Mouse (Mus musculus): ENCODE measurements around the gene Gm13199. TPM values are rescaled to one million over a fixed set of nuclear protein-coding genes. Genes with fewer than 3 reads are reported as not detected.

Gm13199 gene
- polyA plus RNA-seq (2015; fragmentation: Nextera tagmentation; extraction: Ambion mirVana), result 0.83 and 1.8 TPM in 2 replicates

DNA sequence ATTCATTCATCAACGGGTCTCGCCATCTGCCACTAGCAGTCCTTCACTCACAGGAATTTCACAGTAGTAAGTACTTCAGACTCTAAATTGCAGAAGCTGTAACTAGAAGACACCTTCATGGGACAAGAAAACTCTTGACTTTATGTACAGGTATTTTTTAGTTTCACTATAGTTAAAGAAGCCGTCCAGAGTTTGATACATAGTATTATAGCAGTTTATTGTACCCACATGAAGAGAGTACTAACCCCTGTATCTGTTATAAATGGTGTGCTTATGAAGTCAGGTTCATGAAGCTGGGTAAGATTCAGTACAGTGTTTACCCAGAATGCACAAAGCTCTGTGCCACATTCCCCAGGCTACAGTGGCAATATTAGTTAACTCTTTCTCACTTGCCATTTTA, at the start of gene Gm13199:
Gene Gm13199 (minus strand): TSS at position 101 of the 400 bp plus-strand sequence.
- Histone ChIP-seq H3K4me1 (no peaks in the 10 kb centered on the region), H3K4me2 (no peak within 1 kb of the TSS), H3K9ac (replicated peaks) (no peak within 1 kb of the TSS), H3K27me3 (replicated peaks) (no peaks in the 10 kb centered on the region), H3K36me3 (peaks cover 49% of the 10 kb centered on the region), H3K27ac (replicated peaks) (no peak within 1 kb of the TSS), H3K4me3 (replicated peaks) (no peak within 1 kb of the TSS), H3K9me3 (replicated peaks) (no peaks in the 10 kb centered on the region)
- ATAC-seq (ENCODE audit: low FRiP score), result no peak
- over 99% methylated on average over 3 of the region's 3 CpGs for WGBS

- no peak overlapping the region for H3K4me3 ChIP-seq (replicated peaks)
- no peak overlapping the region for H3K4me2 ChIP-seq
- peaks cover 20% of the 10 kb centered on the region for H3K36me3 ChIP-seq
- no peak overlapping the region for H3K9ac ChIP-seq (replicated peaks)
- H3K27me3 ChIP-seq (replicated peaks), result no peaks in the 10 kb centered on the region
- 0 out of 2 replicates have a peak, but pooled peaks cover 2% of the 10 kb centered on the region for H3K4me1 ChIP-seq
- WGBS, result 53% methylated on average over 16 of the region's 16 CpGs
- no peaks in the 10 kb centered on the region for H3K9me3 ChIP-seq (replicated peaks)
- H3K27ac ChIP-seq (replicated peaks), result no peak overlapping the region
- ATAC-seq (ENCODE audit: low FRiP score), result no peak
Observed at GRCm38 (mm10) chr2:5911282-5911965, 48.7 kb upstream of the Gm13199 start.

GRCm38 (mm10) chr2:5906625-5907024, 43.9 kb upstream of the Gm13199 start:
- H3K4me1 ChIP-seq, result 0 out of 2 replicates have a peak, but pooled peaks cover under 1% of the 10 kb centered on the region
- H3K9ac ChIP-seq (replicated peaks), result no peak overlapping the region
- no peaks in the 10 kb centered on the region for H3K27me3 ChIP-seq (replicated peaks)
- no peaks in the 10 kb centered on the region for H3K9me3 ChIP-seq (replicated peaks)
- no peak overlapping the region for H3K27ac ChIP-seq (replicated peaks)
- H3K4me3 ChIP-seq (replicated peaks), result no peak overlapping the region
- no peak overlapping the region for H3K4me2 ChIP-seq
- WGBS, result 63% methylated on average over 3 of the region's 3 CpGs
- H3K36me3 ChIP-seq, result peaks cover 27% of the 10 kb centered on the region
- no peak for ATAC-seq (ENCODE audit: low FRiP score)

DNA sequence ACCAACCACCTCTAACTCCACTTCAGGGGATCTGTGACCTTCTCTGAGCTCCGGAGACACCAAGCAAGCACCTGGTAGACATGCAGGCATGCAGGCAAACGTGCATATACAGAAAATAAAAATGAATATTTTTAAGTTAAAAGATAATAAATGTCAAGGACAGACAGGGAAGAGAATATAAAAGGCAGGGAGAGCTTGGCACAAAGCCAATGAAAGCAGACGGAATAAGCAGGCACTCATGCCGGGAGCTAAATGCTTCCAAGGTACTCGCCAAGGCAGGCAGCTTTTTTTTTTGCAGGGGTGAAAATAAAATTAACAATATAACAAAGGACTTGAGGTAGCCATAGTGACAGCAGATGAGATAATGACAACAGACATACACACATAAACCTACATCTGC, 43.4 kb upstream of the Gm13199 start:
- 31% methylated on average over 5 of the region's 5 CpGs for WGBS
- Histone ChIP-seq H3K4me3 (replicated peaks) (no peak overlapping the region), H3K9ac (replicated peaks) (no peak overlapping the region), H3K9me3 (replicated peaks) (no peaks in the 10 kb centered on the region), H3K4me2 (no peak overlapping the region), H3K36me3 (peaks cover 28% of the 10 kb centered on the region), H3K4me1 (no peaks in the 10 kb centered on the region), H3K27me3 (replicated peaks) (no peaks in the 10 kb centered on the region), H3K27ac (replicated peaks) (no peak overlapping the region)
- ATAC-seq (ENCODE audit: low FRiP score), result no peak

DNA sequence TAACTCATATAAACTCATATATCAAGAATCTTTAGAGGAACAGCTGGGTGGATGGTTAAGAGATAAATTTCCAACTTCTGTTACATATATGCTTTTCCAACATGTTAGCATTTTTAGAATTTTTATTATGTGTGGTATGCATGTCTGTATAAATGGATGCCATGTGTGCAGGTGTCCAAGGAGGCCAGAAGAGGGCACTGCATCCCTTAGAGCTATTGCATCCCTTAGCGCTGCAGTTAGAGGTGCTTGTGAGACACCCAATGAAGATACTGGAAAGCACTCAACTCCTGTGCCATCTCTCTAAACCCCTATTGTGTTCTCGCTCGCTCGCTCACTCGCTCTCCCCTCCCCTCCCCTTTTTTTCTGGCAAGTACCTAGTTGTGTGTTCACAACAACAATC, 37.4 kb upstream of the Gm13199 start:
- no peak overlapping the region for H3K27ac ChIP-seq (replicated peaks)
- H3K4me3 ChIP-seq (replicated peaks), result no peak overlapping the region
- no peak overlapping the region for H3K4me2 ChIP-seq
- 0 out of 2 replicates have a peak, but pooled peaks cover 4% of the 10 kb centered on the region for H3K4me1 ChIP-seq
- H3K9me3 ChIP-seq (replicated peaks), result no peaks in the 10 kb centered on the region
- H3K9ac ChIP-seq (replicated peaks), result no peak overlapping the region
- ATAC-seq (ENCODE audit: low FRiP score), result no peak
- peaks cover 33% of the 10 kb centered on the region for H3K36me3 ChIP-seq
- 74% methylated on average over 5 of the region's 5 CpGs for WGBS
- H3K27me3 ChIP-seq (replicated peaks), result no peaks in the 10 kb centered on the region

GRCm38 (mm10) chr2:5894843-5895570, 32.3 kb upstream of the Gm13199 start, which contains the start of gene Sec61a2:
Gene Sec61a2, minus strand, starts transcription at chr2:5895432.
- Histone ChIP-seq H3K27me3 (replicated peaks) (no peaks in the 10 kb centered on the region), H3K36me3 (peaks cover 15% of the 10 kb centered on the region; the same call in 1 of the 2 replicates), H3K27ac (replicated peaks) (peak within 1 kb of the TSS; percentile 82), H3K4me3 (replicated peaks) (peak within 1 kb of the TSS; percentile 93), H3K9me3 (replicated peaks) (no peaks in the 10 kb centered on the region), H3K4me2 (peak within 1 kb of the TSS; percentile 52), H3K4me1 (peaks cover 16% of the 10 kb centered on the region), H3K9ac (replicated peaks) (peak within 1 kb of the TSS; percentile 91)
- peak; percentile 100 for ATAC-seq (ENCODE audit: low FRiP score)
- WGBS, result under 1% methylated on average over 62 of the region's 62 CpGs

DNA sequence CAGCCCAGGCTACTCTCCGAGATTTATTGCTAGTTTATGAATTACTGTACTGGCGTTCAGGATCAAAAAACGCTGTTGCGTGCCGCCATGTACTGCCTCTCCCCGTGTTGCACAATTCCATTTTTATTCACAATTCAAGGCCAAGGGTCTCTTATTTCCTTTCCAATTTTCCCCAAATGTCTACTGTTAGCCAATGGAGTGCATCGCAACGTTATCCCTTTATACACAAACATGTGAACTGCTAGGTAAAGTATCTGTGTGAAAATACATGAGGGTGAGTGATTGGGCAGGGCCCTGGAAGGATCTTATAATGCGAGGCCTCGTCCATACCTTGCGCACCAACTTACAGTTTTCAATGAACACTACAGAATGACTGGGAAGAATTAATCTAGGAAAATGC, 31.6 kb upstream of the Gm13199 start:
- Histone ChIP-seq H3K4me1 (peaks cover 16% of the 10 kb centered on the region), H3K9ac (replicated peaks) (peak overlapping the region; percentile 91), H3K36me3 (peaks cover 15% of the 10 kb centered on the region; the same call in 1 of the 2 replicates), H3K27me3 (replicated peaks) (no peaks in the 10 kb centered on the region), H3K4me2 (peak overlapping the region; percentile 52), H3K9me3 (replicated peaks) (no peaks in the 10 kb centered on the region), H3K27ac (replicated peaks) (no peak overlapping the region), H3K4me3 (replicated peaks) (peak overlapping the region; percentile 93)
- 28% methylated on average over 11 of the region's 11 CpGs for WGBS
- peak; percentile 37; the same call in 1 of the 2 replicates for ATAC-seq (ENCODE audit: low FRiP score)

DNA sequence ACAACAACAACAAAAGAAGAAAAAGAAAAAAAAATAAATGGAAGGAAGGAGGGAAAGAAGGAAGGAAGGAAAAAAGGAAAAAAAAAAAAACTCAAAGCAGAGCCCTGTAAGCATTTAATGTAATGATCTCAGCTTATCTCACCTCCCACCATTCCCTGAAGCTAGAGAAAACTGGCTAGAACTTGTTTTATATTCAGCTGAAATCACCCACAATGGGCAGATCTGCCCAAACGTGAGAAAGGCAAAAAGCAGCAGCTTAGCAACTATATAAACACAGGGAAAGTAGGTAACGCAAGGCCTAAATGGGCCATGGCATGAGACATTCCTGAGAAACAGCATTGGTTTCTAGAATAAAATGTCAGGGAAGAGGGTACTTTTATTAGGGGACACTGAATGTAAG, 26.7 kb upstream of the Gm13199 start:
- H3K4me2 ChIP-seq, result no peak overlapping the region
- WGBS, result 69% methylated on average over 2 of the region's 2 CpGs
- H3K4me3 ChIP-seq (replicated peaks), result no peak overlapping the region
- H3K27ac ChIP-seq (replicated peaks), result no peak overlapping the region
- H3K4me1 ChIP-seq, result peaks cover 11% of the 10 kb centered on the region
- H3K9me3 ChIP-seq (replicated peaks), result no peaks in the 10 kb centered on the region
- H3K36me3 ChIP-seq, result peaks cover 32% of the 10 kb centered on the region
- H3K9ac ChIP-seq (replicated peaks), result no peak overlapping the region
- no peak for ATAC-seq (ENCODE audit: low FRiP score)
- no peaks in the 10 kb centered on the region for H3K27me3 ChIP-seq (replicated peaks)

GRCm38 (mm10) chr2:5888865-5889264, 26.1 kb upstream of the Gm13199 start:
- 96% methylated on average over 5 of the region's 5 CpGs for WGBS
- no peak for ATAC-seq (ENCODE audit: low FRiP score)

DNA sequence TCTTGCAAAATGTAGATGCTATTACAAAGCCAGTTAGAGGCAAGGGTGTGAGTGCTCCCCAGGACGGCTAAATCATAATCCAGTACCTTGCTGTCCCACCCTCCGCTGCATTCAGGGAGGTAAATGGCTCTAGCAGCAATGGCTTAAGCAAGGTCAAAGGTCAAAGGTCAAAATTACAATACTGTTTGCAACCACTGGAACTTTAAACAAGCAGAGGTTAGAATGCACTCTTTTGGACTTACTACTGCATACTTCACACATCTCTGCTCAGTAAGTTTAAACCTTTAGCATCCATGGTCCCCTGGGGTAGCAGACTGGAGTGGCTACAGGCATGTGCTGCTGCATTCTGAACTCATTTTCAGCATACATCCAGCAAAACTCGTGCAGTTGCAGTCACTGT, 14.7 kb upstream of the Gm13199 start:
- H3K9ac ChIP-seq (replicated peaks), result no peak overlapping the region
- 47% methylated on average over 3 of the region's 3 CpGs for WGBS
- ATAC-seq (ENCODE audit: low FRiP score), result no peak
- H3K4me2 ChIP-seq, result no peak overlapping the region
- no peaks in the 10 kb centered on the region for H3K27me3 ChIP-seq (replicated peaks)
- no peak overlapping the region for H3K4me3 ChIP-seq (replicated peaks)
- no peaks in the 10 kb centered on the region for H3K4me1 ChIP-seq
- H3K36me3 ChIP-seq, result peaks cover 61% of the 10 kb centered on the region
- H3K9me3 ChIP-seq (replicated peaks), result no peaks in the 10 kb centered on the region
- H3K27ac ChIP-seq (replicated peaks), result no peak overlapping the region

More at GRCm38 (mm10) chr2:5888865-5889264, 26.1 kb upstream of the Gm13199 start:
- H3K4me1 ChIP-seq, result peaks cover 7% of the 10 kb centered on the region
- peaks cover 34% of the 10 kb centered on the region for H3K36me3 ChIP-seq
- no peaks in the 10 kb centered on the region for H3K27me3 ChIP-seq (replicated peaks)
- no peaks in the 10 kb centered on the region for H3K9me3 ChIP-seq (replicated peaks)
- H3K27ac ChIP-seq (replicated peaks), result no peak overlapping the region
- no peak overlapping the region for H3K4me3 ChIP-seq (replicated peaks)
- H3K9ac ChIP-seq (replicated peaks), result no peak overlapping the region
- no peak overlapping the region for H3K4me2 ChIP-seq

DNA sequence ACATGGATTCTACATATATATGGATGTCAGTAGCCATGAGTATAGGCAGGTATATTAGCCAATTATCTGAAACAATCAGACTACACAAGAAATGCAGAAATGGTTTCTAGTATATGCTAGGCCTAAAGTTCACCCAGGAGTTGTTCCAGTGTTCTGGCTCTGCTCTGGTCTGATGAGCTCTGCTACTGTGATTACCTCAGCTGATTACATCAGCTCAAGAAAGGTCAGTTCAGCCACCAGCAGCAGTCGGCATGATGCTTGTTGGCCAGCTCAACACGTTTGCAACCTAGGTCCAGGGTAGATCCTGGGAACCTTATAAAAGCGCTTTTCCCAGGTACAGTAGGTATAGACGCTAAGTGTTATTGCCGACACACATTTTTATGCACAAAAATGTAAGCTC, 7.0 kb upstream of the Gm13199 start:
- 94% methylated on average over 5 of the region's 5 CpGs for WGBS
- no peak overlapping the region for H3K4me3 ChIP-seq (replicated peaks)
- ATAC-seq (ENCODE audit: low FRiP score), result no peak
- H3K36me3 ChIP-seq, result peaks cover 55% of the 10 kb centered on the region
- no peak overlapping the region for H3K9ac ChIP-seq (replicated peaks)
- no peaks in the 10 kb centered on the region for H3K9me3 ChIP-seq (replicated peaks)
- no peak overlapping the region for H3K27ac ChIP-seq (replicated peaks)
- H3K27me3 ChIP-seq (replicated peaks), result no peaks in the 10 kb centered on the region
- H3K4me1 ChIP-seq, result no peaks in the 10 kb centered on the region
- H3K4me2 ChIP-seq, result no peak overlapping the region

GRCm38 (mm10) chr2:5867681-5868080, 4.9 kb upstream of the Gm13199 start:
- Histone ChIP-seq H3K4me2 (no peak overlapping the region), H3K9ac (replicated peaks) (no peak overlapping the region), H3K9me3 (replicated peaks) (no peaks in the 10 kb centered on the region), H3K36me3 (peaks cover 45% of the 10 kb centered on the region), H3K4me1 (no peaks in the 10 kb centered on the region), H3K27me3 (replicated peaks) (no peaks in the 10 kb centered on the region), H3K4me3 (replicated peaks) (no peak overlapping the region), H3K27ac (replicated peaks) (no peak overlapping the region)
- no peak for ATAC-seq (ENCODE audit: low FRiP score)
- WGBS, result 86% methylated on average over 2 of the region's 2 CpGs
